Mouse (Mus musculus) CD4-positive helper T cell, adult 2 months (primary cell): ENCODE data around the gene Ccnl1.

Experiments
- DNase-seq: peaks from one replicate; pipeline ENCODE4 v3.0.0-alpha.2; 2012; ENCODE audit warnings: low read depth, missing footprints, low spot score

Ccnl1 gene

GRCm38 (mm10) chr3:65958102-65958839, at the start of gene Ccnl1:
Gene Ccnl1 (minus strand): TSS chr3:65958249.
- peak; percentile 97 for DNase-seq

GRCm38 (mm10) chr3:66004989-66005388, 46.9 kb upstream of the Ccnl1 start:
- no peak for DNase-seq

GRCm38 (mm10) chr3:66004220-66004951, 46.3 kb upstream of the Ccnl1 start:
- DNase-seq, result no peak

- no peak for DNase-seq
These were observed 42.4 kb upstream of the Ccnl1 start for GRCm38 (mm10) chr3:66000400-66000799.

- no peak for DNase-seq
These were observed 39.4 kb upstream of the Ccnl1 start for GRCm38 (mm10) chr3:65997360-65998008.

- no peak for DNase-seq
These were observed 34.6 kb upstream of the Ccnl1 start for GRCm38 (mm10) chr3:65992395-65993340.

GRCm38 (mm10) chr3:65990957-65991646, 33.1 kb upstream of the Ccnl1 start:
- peak; percentile 59 for DNase-seq

GRCm38 (mm10) chr3:65990524-65990923, 32.5 kb upstream of the Ccnl1 start:
- no peak for DNase-seq

GRCm38 (mm10) chr3:65988711-65989495, 30.9 kb upstream of the Ccnl1 start:
- DNase-seq, result no peak

- no peak for DNase-seq
These were observed 18.2 kb upstream of the Ccnl1 start for GRCm38 (mm10) chr3:65976296-65976695.

GRCm38 (mm10) chr3:65975317-65975716, 17.3 kb upstream of the Ccnl1 start:
- DNase-seq, result peak; percentile 78

GRCm38 (mm10) chr3:65974232-65975058, 16.4 kb upstream of the Ccnl1 start:
- peak; percentile 96 for DNase-seq

GRCm38 (mm10) chr3:65973501-65974231, 15.6 kb upstream of the Ccnl1 start:
- no peak for DNase-seq

- DNase-seq, result no peak
These were observed 11.1 kb upstream of the Ccnl1 start for GRCm38 (mm10) chr3:65969196-65969595.

GRCm38 (mm10) chr3:65966360-65966759, 8.3 kb upstream of the Ccnl1 start:
- no peak for DNase-seq

- no peak for DNase-seq
These were observed 4.4 kb upstream of the Ccnl1 start for GRCm38 (mm10) chr3:65962270-65962930.

- no peak for DNase-seq
These were observed 2.4 kb upstream of the Ccnl1 start for GRCm38 (mm10) chr3:65960291-65960945.
